Mouse (Mus musculus): ENCODE measurements around the gene Lingo2. TPM values are rescaled to one million over a fixed set of nuclear protein-coding genes. Genes with fewer than 3 reads are reported as not detected.

Gene Lingo2
- polyA plus RNA-seq, 1 experiment from 2014 or later, result 4.6 TPM

GRCm38 (mm10) chr4:36014181-36014580 lies 937.4 kb downstream of the Lingo2 start:
- WGBS, result 51% methylated on average over 4 of the region's 4 CpGs
- H3K4me2 ChIP-seq (ENCODE audit: low read depth, low read length), result no peak overlapping the region
- no peak overlapping the region for H3K27ac ChIP-seq (replicated peaks; ENCODE audit: low read depth, low read length)
- H3K4me3 ChIP-seq (ENCODE audit: low read depth, low read length), result no peak overlapping the region
- no peaks in the 10 kb centered on the region for H3K36me3 ChIP-seq (ENCODE audit: control insufficient read depth, insufficient read depth, low read length)
- H3K4me1 ChIP-seq (ENCODE audit: control insufficient read depth, insufficient read depth, low read length), result no peaks in the 10 kb centered on the region
- no peak overlapping the region for H3K9ac ChIP-seq (ENCODE audit: low read depth, low read length)
- no peak for ATAC-seq (ENCODE audit: low read depth)
- no peak for DNase-seq (ENCODE audit: low spot score)
- no peaks in the 10 kb centered on the region for H3K9me3 ChIP-seq (ENCODE audit: control insufficient read depth, low read length)
- H3K27me3 ChIP-seq (replicated peaks; ENCODE audit: control insufficient read depth, insufficient read depth, low read length), result no peaks in the 10 kb centered on the region

GRCm38 (mm10) chr4:35992005-35992763 lies 959.4 kb downstream of the Lingo2 start:
- Histone ChIP-seq H3K9ac (ENCODE audit: low read depth, low read length) (no peak overlapping the region), H3K4me2 (ENCODE audit: low read depth, low read length) (no peak overlapping the region), H3K36me3 (ENCODE audit: control insufficient read depth, insufficient read depth, low read length) (no peaks in the 10 kb centered on the region), H3K4me1 (ENCODE audit: control insufficient read depth, insufficient read depth, low read length) (no peaks in the 10 kb centered on the region), H3K9me3 (ENCODE audit: control insufficient read depth, low read length) (no peaks in the 10 kb centered on the region), H3K4me3 (ENCODE audit: low read depth, low read length) (no peak overlapping the region), H3K27me3 (replicated peaks; ENCODE audit: control insufficient read depth, insufficient read depth, low read length) (no peaks in the 10 kb centered on the region), H3K27ac (replicated peaks; ENCODE audit: low read depth, low read length) (no peak overlapping the region)
- WGBS, result 75% methylated on average over 2 of the region's 2 CpGs
- DNase-seq (ENCODE audit: low spot score) (no peak), ATAC-seq (ENCODE audit: low read depth) (no peak)

- no peaks in the 10 kb centered on the region for H3K4me1 ChIP-seq (ENCODE audit: control insufficient read depth, insufficient read depth, low read length)
- no peaks in the 10 kb centered on the region for H3K9me3 ChIP-seq (ENCODE audit: control insufficient read depth, low read length)
- no peaks in the 10 kb centered on the region for H3K36me3 ChIP-seq (ENCODE audit: control insufficient read depth, insufficient read depth, low read length)
- WGBS, result 80% methylated on average over 6 of the region's 6 CpGs
- H3K27ac ChIP-seq (replicated peaks; ENCODE audit: low read depth, low read length), result no peak overlapping the region
- H3K4me3 ChIP-seq (ENCODE audit: low read depth, low read length), result no peak overlapping the region
- DNase-seq (ENCODE audit: low spot score) (no peak), ATAC-seq (ENCODE audit: low read depth) (no peak)
- H3K27me3 ChIP-seq (replicated peaks; ENCODE audit: control insufficient read depth, insufficient read depth, low read length), result no peaks in the 10 kb centered on the region
- no peak overlapping the region for H3K4me2 ChIP-seq (ENCODE audit: low read depth, low read length)
- no peak overlapping the region for H3K9ac ChIP-seq (ENCODE audit: low read depth, low read length)
Measured at GRCm38 (mm10) chr4:35986012-35986411, 965.5 kb downstream of the Lingo2 start.

GRCm38 (mm10) chr4:35963532-35963931 lies 988.0 kb downstream of the Lingo2 start:
- WGBS, result 79% methylated on average over 4 of the region's 4 CpGs
- Histone ChIP-seq H3K9ac (ENCODE audit: low read depth, low read length) (no peak overlapping the region), H3K27me3 (replicated peaks; ENCODE audit: control insufficient read depth, insufficient read depth, low read length) (no peaks in the 10 kb centered on the region)

GRCm38 (mm10) chr4:35951894-35952293 lies 999.7 kb downstream of the Lingo2 start:
- Histone ChIP-seq H3K4me3 (ENCODE audit: low read depth, low read length) (no peak overlapping the region), H3K27ac (replicated peaks; ENCODE audit: low read depth, low read length) (no peak overlapping the region), H3K4me2 (ENCODE audit: low read depth, low read length) (no peak overlapping the region), H3K36me3 (ENCODE audit: control insufficient read depth, insufficient read depth, low read length) (no peaks in the 10 kb centered on the region), H3K9ac (ENCODE audit: low read depth, low read length) (no peak overlapping the region), H3K27me3 (replicated peaks; ENCODE audit: control insufficient read depth, insufficient read depth, low read length) (no peaks in the 10 kb centered on the region), H3K4me1 (ENCODE audit: control insufficient read depth, insufficient read depth, low read length) (no peaks in the 10 kb centered on the region), H3K9me3 (ENCODE audit: control insufficient read depth, low read length) (no peaks in the 10 kb centered on the region)
- ATAC-seq (ENCODE audit: low read depth) (no peak), DNase-seq (ENCODE audit: low spot score) (no peak)

More at GRCm38 (mm10) chr4:35963532-35963931, 988.0 kb downstream of the Lingo2 start:
- Histone ChIP-seq H3K27ac (replicated peaks; ENCODE audit: low read depth, low read length) (no peak overlapping the region), H3K4me3 (ENCODE audit: low read depth, low read length) (no peak overlapping the region), H3K4me2 (ENCODE audit: low read depth, low read length) (no peak overlapping the region), H3K9me3 (ENCODE audit: control insufficient read depth, low read length) (no peaks in the 10 kb centered on the region), H3K4me1 (ENCODE audit: control insufficient read depth, insufficient read depth, low read length) (no peaks in the 10 kb centered on the region), H3K36me3 (ENCODE audit: control insufficient read depth, insufficient read depth, low read length) (no peaks in the 10 kb centered on the region)
- ATAC-seq (ENCODE audit: low read depth), result no peak
- no peak for DNase-seq (ENCODE audit: low spot score)

- Histone ChIP-seq H3K9ac (ENCODE audit: low read depth, low read length) (no peak overlapping the region), H3K4me1 (ENCODE audit: control insufficient read depth, insufficient read depth, low read length) (no peaks in the 10 kb centered on the region), H3K4me2 (ENCODE audit: low read depth, low read length) (no peak overlapping the region)
Measured at GRCm38 (mm10) chr4:35951251-35951650, 1000.3 kb downstream of the Lingo2 start.

GRCm38 (mm10) chr4:35934056-35934661 lies 1017.4 kb downstream of the Lingo2 start:
- Histone ChIP-seq H3K9ac (ENCODE audit: low read depth, low read length) (no peak overlapping the region), H3K4me3 (ENCODE audit: low read depth, low read length) (no peak overlapping the region), H3K4me2 (ENCODE audit: low read depth, low read length) (no peak overlapping the region), H3K27ac (replicated peaks; ENCODE audit: low read depth, low read length) (no peak overlapping the region), H3K36me3 (ENCODE audit: control insufficient read depth, insufficient read depth, low read length) (no peaks in the 10 kb centered on the region), H3K4me1 (ENCODE audit: control insufficient read depth, insufficient read depth, low read length) (no peaks in the 10 kb centered on the region), H3K9me3 (ENCODE audit: control insufficient read depth, low read length) (no peaks in the 10 kb centered on the region), H3K27me3 (replicated peaks; ENCODE audit: control insufficient read depth, insufficient read depth, low read length) (no peaks in the 10 kb centered on the region)
- WGBS, result 59% methylated on average over 4 of the region's 4 CpGs
- DNase-seq (ENCODE audit: low spot score), result peak; percentile 28
- no peak for ATAC-seq (ENCODE audit: low read depth)

More at GRCm38 (mm10) chr4:35951251-35951650, 1000.3 kb downstream of the Lingo2 start:
- Histone ChIP-seq H3K27me3 (replicated peaks; ENCODE audit: control insufficient read depth, insufficient read depth, low read length) (no peaks in the 10 kb centered on the region), H3K9me3 (ENCODE audit: control insufficient read depth, low read length) (no peaks in the 10 kb centered on the region), H3K27ac (replicated peaks; ENCODE audit: low read depth, low read length) (no peak overlapping the region), H3K4me3 (ENCODE audit: low read depth, low read length) (no peak overlapping the region), H3K36me3 (ENCODE audit: control insufficient read depth, insufficient read depth, low read length) (no peaks in the 10 kb centered on the region)
- 90% methylated on average over 3 of the region's 3 CpGs for WGBS
- no peak for ATAC-seq (ENCODE audit: low read depth)
- no peak for DNase-seq (ENCODE audit: low spot score)

- Histone ChIP-seq H3K4me3 (ENCODE audit: low read depth, low read length) (no peak overlapping the region), H3K36me3 (ENCODE audit: control insufficient read depth, insufficient read depth, low read length) (no peaks in the 10 kb centered on the region), H3K27me3 (replicated peaks; ENCODE audit: control insufficient read depth, insufficient read depth, low read length) (no peaks in the 10 kb centered on the region), H3K9me3 (ENCODE audit: control insufficient read depth, low read length) (no peaks in the 10 kb centered on the region), H3K9ac (ENCODE audit: low read depth, low read length) (no peak overlapping the region), H3K27ac (replicated peaks; ENCODE audit: low read depth, low read length) (no peak overlapping the region), H3K4me1 (ENCODE audit: control insufficient read depth, insufficient read depth, low read length) (no peaks in the 10 kb centered on the region), H3K4me2 (ENCODE audit: low read depth, low read length) (no peak overlapping the region)
- ATAC-seq (ENCODE audit: low read depth) (no peak), DNase-seq (ENCODE audit: low spot score) (no peak)
- 85% methylated on average over 2 of the region's 2 CpGs for WGBS
Measured at GRCm38 (mm10) chr4:35927722-35928121, 1023.8 kb downstream of the Lingo2 start.

- Histone ChIP-seq H3K9ac (ENCODE audit: low read depth, low read length) (no peak overlapping the region), H3K27me3 (replicated peaks; ENCODE audit: control insufficient read depth, insufficient read depth, low read length) (no peaks in the 10 kb centered on the region), H3K9me3 (ENCODE audit: control insufficient read depth, low read length) (no peaks in the 10 kb centered on the region), H3K4me1 (ENCODE audit: control insufficient read depth, insufficient read depth, low read length) (no peaks in the 10 kb centered on the region), H3K4me2 (ENCODE audit: low read depth, low read length) (no peak overlapping the region), H3K27ac (replicated peaks; ENCODE audit: low read depth, low read length) (no peak overlapping the region), H3K36me3 (ENCODE audit: control insufficient read depth, insufficient read depth, low read length) (no peaks in the 10 kb centered on the region), H3K4me3 (ENCODE audit: low read depth, low read length) (no peak overlapping the region)
- ATAC-seq (ENCODE audit: low read depth), result peak; percentile 65
- 60% methylated on average over 3 of the region's 3 CpGs for WGBS
- DNase-seq (ENCODE audit: low spot score), result peak; percentile 35
Measured at GRCm38 (mm10) chr4:35917453-35917852, 1034.1 kb downstream of the Lingo2 start.
